Mouse (Mus musculus) urinary bladder, adult 2 months (tissue): ENCODE results near the gene Serpinc1. TPM values are rescaled to one million over a fixed set of nuclear protein-coding genes. Genes with fewer than 3 reads are reported as not detected.

Source experiments
- polyA plus RNA-seq: library from polyadenylated mRNA; depleted of rRNA; stranded (reverse); fragments of >200 nt; gene quantifications from 2 replicates; pipeline ENCODE4 v1.2.3, GENCODE M21; 2012; rRNA removed

The Serpinc1 gene
- polyA plus RNA-seq, 1 experiment, result 0.22 TPM

Other genes starting within 250 kb of the Serpinc1 start
- gene Rabgap1l, start 185.4 kb upstream of the Serpinc1 start, polyA plus RNA-seq, result 47.3 and 50.3 TPM in 2 replicates
- 9.5 and 11.0 TPM in 2 replicates for gene Rc3h1, start 72.2 kb upstream of the Serpinc1 start, polyA plus RNA-seq
- 4.1 and 4.2 TPM in 2 replicates for gene Zbtb37, start 56.3 kb downstream of the Serpinc1 start, polyA plus RNA-seq
- gene Dars2, start 92.1 kb downstream of the Serpinc1 start, polyA plus RNA-seq, result 17.0 and 17.9 TPM in 2 replicates
- 2.6 and 3.2 TPM in 2 replicates for gene Cenpl, start 92.1 kb downstream of the Serpinc1 start, polyA plus RNA-seq
- 14.7 and 15.4 TPM in 2 replicates for gene Klhl20, start 152.9 kb downstream of the Serpinc1 start, polyA plus RNA-seq
- gene Ankrd45, start 164.1 kb downstream of the Serpinc1 start, polyA plus RNA-seq, result 0.12 and 0.23 TPM in 2 replicates
- gene Tex50, start 180.7 kb downstream of the Serpinc1 start, polyA plus RNA-seq, result not detected in 2 replicates